Mouse (Mus musculus) hindlimb bud, embryonic 11.5 days (tissue): ENCODE results near the gene Actr5.

Source experiments
- DNase-seq: peaks from one replicate; pipeline ENCODE4 v3.0.0-alpha.2; 2012; ENCODE audit warnings: low read depth, low spot score; ENCODE audit errors: extremely low spot score

Actr5 gene

GRCm38 (mm10) chr2:158624718-158625222, at the start of gene Actr5:
Gene Actr5 (plus strand): TSS chr2:158624888.
- DNase-seq = peak; percentile 88

GRCm38 (mm10) chr2:158579979-158580378, 44.7 kb upstream of the Actr5 start:
- no peak for DNase-seq

- DNase-seq = peak; percentile 62
These were observed 39.9 kb upstream of the Actr5 start for GRCm38 (mm10) chr2:158584621-158585358.

GRCm38 (mm10) chr2:158588524-158589271, 36.0 kb upstream of the Actr5 start:
- DNase-seq = no peak

- DNase-seq = no peak
These were observed 34.2 kb upstream of the Actr5 start for GRCm38 (mm10) chr2:158590495-158590894.

GRCm38 (mm10) chr2:158591286-158591685, 33.4 kb upstream of the Actr5 start:
- DNase-seq = no peak

GRCm38 (mm10) chr2:158593371-158593770, 31.3 kb upstream of the Actr5 start:
- DNase-seq = no peak

- no peak for DNase-seq
These were observed 29.6 kb upstream of the Actr5 start for GRCm38 (mm10) chr2:158595103-158595502.

- no peak for DNase-seq
These were observed 29.1 kb upstream of the Actr5 start for GRCm38 (mm10) chr2:158595577-158595976.

GRCm38 (mm10) chr2:158596803-158597202, 27.9 kb upstream of the Actr5 start:
- no peak for DNase-seq

- DNase-seq = no peak
These were observed 24.2 kb upstream of the Actr5 start for GRCm38 (mm10) chr2:158600517-158600916.

- no peak for DNase-seq
These were observed 23.4 kb upstream of the Actr5 start for GRCm38 (mm10) chr2:158601326-158601725.

- no peak for DNase-seq
These were observed 22.0 kb upstream of the Actr5 start for GRCm38 (mm10) chr2:158602663-158603062.

GRCm38 (mm10) chr2:158606511-158606964, 18.1 kb upstream of the Actr5 start:
- no peak for DNase-seq

- DNase-seq = no peak
These were observed 15.0 kb upstream of the Actr5 start for GRCm38 (mm10) chr2:158609681-158610080.

GRCm38 (mm10) chr2:158610488-158611325, 14.0 kb upstream of the Actr5 start, which contains the start of gene Slc32a1:
Gene Slc32a1 (plus strand): TSS chr2:158610767.
- no peak for DNase-seq

- no peak for DNase-seq
These were observed 13.4 kb upstream of the Actr5 start for GRCm38 (mm10) chr2:158611326-158611719.

GRCm38 (mm10) chr2:158611726-158612670, 12.7 kb upstream of the Actr5 start:
- DNase-seq = no peak

- DNase-seq = no peak
These were observed 11.9 kb upstream of the Actr5 start for GRCm38 (mm10) chr2:158612671-158613250.
